Mouse (Mus musculus): ENCODE results near the gene Ptprn. TPM values are rescaled to one million over a fixed set of nuclear protein-coding genes. Genes with fewer than 3 reads are reported as not detected.

Ptprn gene
- 12.7 and 13.4 TPM in 2 replicates for polyA plus RNA-seq (2012; rRNA removed)

GRCm38 (mm10) chr1:75264091-75264880, at the start of gene Ptprn:
Gene Ptprn (minus strand): TSS chr1:75264502.

GRCm38 (mm10) chr1:75278228-75278627, 13.9 kb upstream of the Ptprn start, which contains the start of gene Resp18:
Gene Resp18 (minus strand): TSS chr1:75278415.

DNA sequence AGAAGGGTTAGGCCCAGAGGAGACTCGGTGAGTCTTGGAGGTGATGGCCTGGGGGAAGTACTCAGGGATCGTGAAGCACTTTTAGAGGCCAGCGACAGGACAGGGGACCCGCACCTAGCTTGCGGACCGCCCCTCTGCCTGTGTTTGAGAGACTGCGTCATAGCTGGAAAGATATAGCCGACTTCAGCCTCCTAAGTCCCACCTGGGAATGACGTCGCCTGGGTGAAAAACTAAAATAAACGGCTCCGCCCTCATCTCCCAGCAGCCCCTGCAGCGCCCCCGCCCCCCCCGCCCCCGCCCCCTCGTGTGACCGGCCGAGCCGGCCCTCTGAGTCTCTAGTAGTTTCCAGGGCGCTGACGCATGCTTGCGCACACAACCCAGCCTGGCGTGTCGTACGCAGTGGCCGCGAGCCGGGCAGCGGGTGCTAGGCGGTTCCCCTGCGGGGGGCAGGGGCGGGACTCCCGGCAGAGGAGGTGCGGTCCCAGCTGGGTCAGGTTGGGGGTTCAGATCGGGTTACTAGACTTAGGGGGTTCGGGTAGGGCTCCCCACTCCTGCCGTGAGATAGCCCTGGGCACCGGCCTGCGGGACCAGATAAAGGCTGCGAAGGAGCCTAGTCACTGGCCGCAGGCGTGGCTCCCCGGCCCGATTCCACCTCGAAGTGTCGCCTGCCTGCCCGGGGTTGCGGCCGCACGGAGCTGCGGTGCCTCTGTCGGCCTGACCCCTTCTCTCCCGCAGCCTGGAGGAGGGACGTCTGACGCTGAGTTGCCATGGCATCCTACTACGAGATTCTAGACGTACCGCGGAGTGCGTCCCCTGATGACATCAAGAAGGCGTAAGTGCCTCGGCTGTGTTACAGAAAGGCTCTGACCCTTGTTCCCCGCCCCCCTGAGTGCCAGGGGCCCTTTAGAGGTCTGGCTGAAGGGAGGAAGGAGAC, 27.9 kb downstream of the Ptprn start, which contains the start of gene Dnajb2:
Gene Dnajb2 (plus strand): TSS at position 290 of the 934 bp plus-strand sequence.

GRCm38 (mm10) chr1:75231664-75232152, 32.6 kb downstream of the Ptprn start, which contains the start of gene A630095N17Rik:
Gene A630095N17Rik (minus strand): TSS chr1:75232102.

DNA sequence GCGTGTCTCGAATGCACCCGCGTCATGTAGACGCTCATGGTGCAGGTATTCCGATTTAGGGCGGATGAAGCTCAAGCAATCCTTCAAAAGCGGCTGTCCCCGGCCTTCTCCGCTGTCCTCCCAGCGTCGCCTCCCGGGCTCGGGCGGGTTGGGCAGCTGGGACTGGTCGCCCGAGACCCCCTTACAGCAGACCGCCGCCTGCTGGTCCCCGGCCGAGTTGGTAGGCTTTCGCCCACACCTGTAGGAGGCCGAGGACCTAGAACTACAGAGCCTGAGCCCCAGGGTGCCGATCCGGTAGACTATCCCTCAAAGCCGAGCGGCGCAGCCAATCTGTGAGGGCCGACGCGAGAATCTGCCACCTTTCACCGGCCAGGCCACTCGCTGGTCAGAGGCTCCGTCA, 44.8 kb downstream of the Ptprn start, which contains the start of gene Tuba4a:
Gene Tuba4a (minus strand): TSS at position 335 of the 400 bp plus-strand sequence.

GRCm38 (mm10) chr1:75210136-75211087, 53.9 kb downstream of the Ptprn start, which contains the start of the genes Glb1l and Stk16:
Gene Glb1l (minus strand): TSS chr1:75210813.
Gene Stk16 (plus strand): TSS chr1:75210838.

Other genes starting within 250 kb of the Ptprn start
- gene Nhej1, start 139.3 kb downstream of the Ptprn start, polyA plus RNA-seq (2012; rRNA removed) = 1.5 and 3.2 TPM in 2 replicates
- gene Slc23a3, start 130.6 kb downstream of the Ptprn start, polyA plus RNA-seq (2012; rRNA removed) = 3.2 and 4.2 TPM in 2 replicates
- 76.1 and 79.1 TPM in 2 replicates for gene Cnppd1, start 121.8 kb downstream of the Ptprn start, polyA plus RNA-seq (2012; rRNA removed)
- gene Retreg2, start 121.7 kb downstream of the Ptprn start, polyA plus RNA-seq (2012; rRNA removed) = 112 and 187 TPM in 2 replicates
- gene Zfand2b, start 95.9 kb downstream of the Ptprn start, polyA plus RNA-seq (2012; rRNA removed) = 87.5 and 101 TPM in 2 replicates
- 52.0 and 58.9 TPM in 2 replicates for gene Abcb6, start 84.1 kb downstream of the Ptprn start, polyA plus RNA-seq (2012; rRNA removed)
- 18.2 and 19.4 TPM in 2 replicates for gene Ankzf1, start 72.4 kb downstream of the Ptprn start, polyA plus RNA-seq (2012; rRNA removed)
- gene Atg9a, start 72.3 kb downstream of the Ptprn start, polyA plus RNA-seq (2012; rRNA removed) = 91.9 and 103 TPM in 2 replicates
- 3.3 and 5.5 TPM in 2 replicates for gene Glb1l, start 53.7 kb downstream of the Ptprn start, polyA plus RNA-seq (2012; rRNA removed)
- gene Stk16, start 53.7 kb downstream of the Ptprn start, polyA plus RNA-seq (2012; rRNA removed) = 166 and 233 TPM in 2 replicates
- gene Tuba4a, start 44.6 kb downstream of the Ptprn start, polyA plus RNA-seq (2012; rRNA removed) = 93.3 and 109 TPM in 2 replicates
- gene A630095N17Rik, start 32.4 kb downstream of the Ptprn start, polyA plus RNA-seq (2012; rRNA removed) = not detected in 2 replicates
- gene Dnajb2, start 28.1 kb downstream of the Ptprn start, polyA plus RNA-seq (2012; rRNA removed) = 32.2 and 35.1 TPM in 2 replicates
- 12.2 and 18.9 TPM in 2 replicates for gene Resp18, start 13.9 kb upstream of the Ptprn start, polyA plus RNA-seq (2012; rRNA removed)
- gene Dnpep, start 53.5 kb upstream of the Ptprn start, polyA plus RNA-seq (2012; rRNA removed) = 187 and 208 TPM in 2 replicates
- 766 and 827 TPM in 2 replicates for gene Des, start 95.8 kb upstream of the Ptprn start, polyA plus RNA-seq (2012; rRNA removed)
- gene Speg, start 110.8 kb upstream of the Ptprn start, polyA plus RNA-seq (2012; rRNA removed) = 67.2 and 72.8 TPM in 2 replicates
- 167 and 216 TPM in 2 replicates for gene Gmppa, start 171.4 kb upstream of the Ptprn start, polyA plus RNA-seq (2012; rRNA removed)
- gene Asic4, start 185.9 kb upstream of the Ptprn start, polyA plus RNA-seq (2012; rRNA removed) = 0.26 and 0.29 TPM in 2 replicates
- 101 and 104 TPM in 2 replicates for gene Chpf, start 214.8 kb upstream of the Ptprn start, polyA plus RNA-seq (2012; rRNA removed)
- 4.9 and 6.0 TPM in 2 replicates for gene Tmem198, start 215.0 kb upstream of the Ptprn start, polyA plus RNA-seq (2012; rRNA removed)
- gene Obsl1, start 241.9 kb upstream of the Ptprn start, polyA plus RNA-seq (2012; rRNA removed) = 13.4 and 13.8 TPM in 2 replicates
- 7.9 and 8.0 TPM in 2 replicates for gene Inha, start 242.6 kb upstream of the Ptprn start, polyA plus RNA-seq (2012; rRNA removed)

Measured in colon, adult 2 months (tissue).